Mouse (Mus musculus) gastrocnemius, adult 2 months (tissue): ENCODE measurements around the gene Fbxl15. TPM values are rescaled to one million over a fixed set of nuclear protein-coding genes. Genes with fewer than 3 reads are reported as not detected.

ENCODE experiments used
- DNase-seq: peaks from one replicate; pipeline ENCODE4 v3.0.0; 2022
- H3K27ac ChIP-seq: fragments of 200-600 bp; 2 replicates; pipeline ENCODE4 v1.8.1; 2022; ENCODE audit warnings: mild to moderate bottlenecking
- H3K4me3 ChIP-seq: fragments of 200-600 bp; 2 replicates; pipeline ENCODE4 v1.8.1; 2022; ENCODE audit warnings: mild to moderate bottlenecking, moderate library complexity
- CTCF ChIP-seq: fragments of 200-600 bp; IDR thresholded peaks from 2 replicates; pipeline ENCODE4 v1.8.1; 2022; ENCODE audit warnings: antibody characterized with exemption, mild to moderate bottlenecking, moderate library complexity
- intact Hi-C: fragments of 180-260 bp; cut with DNase I; formaldehyde crosslinking; loops from one replicate; pipeline ENCODE4 v1.15.1; 2025
- total RNA-seq, 2 experiments: library from RNA; stranded (reverse); gene quantifications; 2 replicates each; pipeline ENCODE4 v1.2.3; 2021

The Fbxl15 gene
- total RNA-seq, 2 experiments from 2014 or later, result 2.9 to 3.8 TPM

GRCm38 (mm10) chr19:46320076-46320785 is 7.8 kb upstream of the Fbxl15 start:
- no peak for TF ChIP-seq CTCF
- no peak overlapping the region for H3K4me3 ChIP-seq
- peak; percentile 10 for DNase-seq
- intact Hi-C loops, result no loop called here
- H3K27ac ChIP-seq, result no peak overlapping the region

GRCm38 (mm10) chr19:46321101-46321943 is 6.7 kb upstream of the Fbxl15 start:
- no peak for DNase-seq
- H3K4me3 ChIP-seq, result no peak overlapping the region
- no peak for TF ChIP-seq CTCF
- no peak overlapping the region for H3K27ac ChIP-seq
- intact Hi-C loops, result no loop called here

- DNase-seq, result no peak
- H3K27ac ChIP-seq, result no peak overlapping the region
- intact Hi-C loops, result no loop called here
- TF ChIP-seq CTCF, result no peak
- no peak overlapping the region for H3K4me3 ChIP-seq
These were observed 5.6 kb upstream of the Fbxl15 start for GRCm38 (mm10) chr19:46322144-46322995.

- intact Hi-C loops, result no loop called here
- Histone ChIP-seq H3K4me3 (no peak overlapping the region), H3K27ac (no peak overlapping the region)
- DNase-seq, result no peak
- TF ChIP-seq CTCF, result no peak
These were observed 4.9 kb upstream of the Fbxl15 start for GRCm38 (mm10) chr19:46322996-46323572.

- Histone ChIP-seq H3K27ac (no peak overlapping the region), H3K4me3 (no peak overlapping the region)
- no peak for DNase-seq
- TF ChIP-seq CTCF, result no peak
- intact Hi-C loops, result no loop called here
These were observed 4.3 kb upstream of the Fbxl15 start for GRCm38 (mm10) chr19:46323716-46324115.

GRCm38 (mm10) chr19:46324366-46324765 is 3.6 kb upstream of the Fbxl15 start:
- intact Hi-C loops, result no loop called here
- H3K4me3 ChIP-seq, result no peak overlapping the region
- no peak overlapping the region for H3K27ac ChIP-seq
- no peak for TF ChIP-seq CTCF
- no peak for DNase-seq

GRCm38 (mm10) chr19:46324918-46325317 is 3.1 kb upstream of the Fbxl15 start:
- intact Hi-C loops, result no loop called here
- DNase-seq, result no peak
- Histone ChIP-seq H3K27ac (no peak overlapping the region), H3K4me3 (no peak overlapping the region)
- no peak for TF ChIP-seq CTCF

GRCm38 (mm10) chr19:46326019-46326755 is 1.8 kb upstream of the Fbxl15 start:
- intact Hi-C loops, result no loop called here
- no peak for DNase-seq
- no peak for TF ChIP-seq CTCF
- H3K4me3 ChIP-seq, result peak overlapping the region; percentile 75
- no peak overlapping the region for H3K27ac ChIP-seq

- peak; percentile 68 for DNase-seq
- Histone ChIP-seq H3K27ac (peak within 1 kb of the TSS; percentile 95), H3K4me3 (peak within 1 kb of the TSS; percentile 75)
- no peak for TF ChIP-seq CTCF
- intact Hi-C loops, result no loop called here
These were observed 1.2 kb upstream of the Fbxl15 start, which contains the start of gene Psd for GRCm38 (mm10) chr19:46326756-46327305. Gene Psd, minus strand, starts transcription at chr19:46327156.

GRCm38 (mm10) chr19:46327531-46328064 is 386 bp upstream of the Fbxl15 start:
- Histone ChIP-seq H3K27ac (peak overlapping the region; percentile 95), H3K4me3 (peak overlapping the region; percentile 75)
- no peak for TF ChIP-seq CTCF
- no peak for DNase-seq
- intact Hi-C loops, result no loop called here

- TF ChIP-seq CTCF, result no peak
- Histone ChIP-seq H3K4me3 (peak overlapping the region; percentile 75), H3K27ac (peak overlapping the region; percentile 95)
- intact Hi-C loops, result no loop called here
- DNase-seq, result no peak
These were observed 1.2 kb downstream of the Fbxl15 start for GRCm38 (mm10) chr19:46329031-46329641.
